Mouse (Mus musculus) limb, embryonic 14.5 days (tissue): ENCODE results near the gene F3. TPM values are rescaled to one million over a fixed set of nuclear protein-coding genes. Genes with fewer than 3 reads are reported as not detected.
"Not testable (repeated sequence)": the region's sequence is repeated elsewhere in the genome, so short reads cannot be mapped to it uniquely, and the experiment has no call there.

Experiments
- ATAC-seq: fragments of 200-750 bp; cut with Nextera tagmentation; 2 replicates; pipeline ENCODE4 v1.8.0; 2017; ENCODE audit warnings: low read depth, moderate number of reproducible peaks, moderate TSS enrichment; ENCODE audit not compliant: low FRiP score
- DNase-seq: peaks from one replicate; pipeline ENCODE4 v3.0.0-alpha.2; 2015; ENCODE audit warnings: low spot score
- H3K27ac ChIP-seq: fragments of 300-500 bp; sonication (generic); replicated peaks from 2 replicates; pipeline ENCODE4 v1.5.1; 2014; ENCODE audit warnings: low read depth, mild to moderate bottlenecking, low read length, moderate library complexity, mixed read lengths
- H3K27me3 ChIP-seq: fragments of 300-500 bp; sonication (generic); 2 replicates; pipeline ENCODE4 v1.6.1; 2014; ENCODE audit warnings: low read length, mixed read lengths; ENCODE audit not compliant: control insufficient read depth, insufficient read depth
- H3K36me3 ChIP-seq: fragments of 300-500 bp; sonication (generic); 2 replicates; pipeline ENCODE4 v1.6.1; 2014; ENCODE audit warnings: mild to moderate bottlenecking, low read length, moderate library complexity, mixed read lengths; ENCODE audit not compliant: control insufficient read depth, insufficient read depth
- H3K4me1 ChIP-seq: fragments of 300-500 bp; sonication (generic); 2 replicates; pipeline ENCODE4 v1.6.1; 2014; ENCODE audit warnings: antibody characterized with exemption, low read length, mixed read lengths; ENCODE audit not compliant: control insufficient read depth, insufficient read depth
- H3K4me2 ChIP-seq: fragments of 300-500 bp; sonication (generic); replicated peaks from 2 replicates; pipeline ENCODE4 v1.6.1; 2014; ENCODE audit warnings: low read depth, mild to moderate bottlenecking, low read length, moderate library complexity; ENCODE audit not compliant: severe bottlenecking
- H3K4me3 ChIP-seq: fragments of 300-500 bp; sonication (generic); replicated peaks from 2 replicates; pipeline ENCODE4 v1.5.1; 2014; ENCODE audit warnings: low read length
- H3K9ac ChIP-seq: fragments of 300-500 bp; sonication (generic); 2 replicates; pipeline ENCODE4 v1.6.1; 2014; ENCODE audit warnings: mild to moderate bottlenecking, low read depth, low read length, moderate library complexity; ENCODE audit not compliant: severe bottlenecking
- H3K9me3 ChIP-seq: fragments of 300-500 bp; sonication (generic); 2 replicates; pipeline ENCODE4 v1.6.1; 2016; ENCODE audit warnings: low read length; ENCODE audit not compliant: control insufficient read depth
- POLR2A ChIP-seq: fragments of 200-500 bp; IDR thresholded peaks from 2 replicates; pipeline ENCODE4 v1.8.0; 2012; ENCODE audit warnings: inconsistent platforms, mild to moderate bottlenecking, moderate library complexity, borderline replicate concordance; ENCODE audit not compliant: insufficient read depth, insufficient read length; ENCODE audit errors: extremely low read depth
- WGBS: fragments of 180-500 bp; shearing (Covaris S2); extraction: QIAGEN DNeasy Blood & Tissue Kit; methylation state at CpG from one replicate; pipeline ENCODE4 v1.1.7; 2014; 5-methylcytosine and 5-hydroxymethylcytosine counted together
- polyA plus RNA-seq, 2 experiments: library from polyadenylated mRNA; depleted of rRNA in 1 of 2; stranded (reverse) in 1 of 2; unstranded in 1 of 2; fragments of >200 nt; fragmentation: Nextera tagmentation in 1 of 2; extraction: Ambion mirVana in 1 of 2; gene quantifications; 2 replicates each; pipeline versions ENCODE4 v1.2.1 to v1.2.3; 2012 to 2014

Gene F3
- polyA plus RNA-seq, 2 experiments, result 8.3 to 16.5 TPM

DNA sequence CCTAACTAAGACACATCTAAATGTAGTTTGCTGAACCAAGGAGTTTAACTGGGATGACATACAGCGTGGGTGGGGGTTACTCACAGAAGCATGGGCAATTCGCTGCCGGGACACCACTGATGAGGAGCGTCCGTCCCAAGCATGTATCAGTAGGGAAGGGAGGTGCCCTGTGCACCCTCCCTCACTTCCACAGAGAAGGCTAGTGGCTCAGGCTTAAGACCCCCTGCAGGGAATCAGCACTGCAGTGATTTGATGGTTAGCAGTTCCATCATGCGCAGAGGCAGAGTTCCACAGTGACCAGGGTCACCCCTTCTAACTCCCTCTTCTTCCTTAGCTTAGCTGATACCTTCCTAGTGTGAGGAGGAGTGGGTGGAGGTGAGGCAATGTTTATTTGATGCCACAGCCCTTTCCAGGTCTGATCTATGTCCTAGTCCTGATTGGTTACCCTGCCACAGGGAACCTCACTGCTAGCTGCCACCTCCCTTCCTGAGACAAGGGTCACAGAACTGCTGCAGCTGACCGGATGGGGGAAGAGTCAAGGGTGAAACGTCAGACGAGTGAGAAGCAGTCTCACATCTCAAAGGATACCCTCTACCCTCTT is 15.5 kb downstream of the F3 start:
- H3K27me3 ChIP-seq, result no peaks in the 10 kb centered on the region
- no peak overlapping the region for H3K9ac ChIP-seq
- no peak for TF ChIP-seq POLR2A
- H3K4me3 ChIP-seq, result no peak overlapping the region
- ATAC-seq (no peak), DNase-seq (no peak)
- H3K36me3 ChIP-seq, result peaks cover 6% of the 10 kb centered on the region; the same call in 1 of the 2 replicates
- H3K4me2 ChIP-seq, result no peak overlapping the region
- H3K9me3 ChIP-seq, result no peaks in the 10 kb centered on the region
- H3K27ac ChIP-seq, result no peak overlapping the region
- H3K4me1 ChIP-seq, result 0 out of 2 replicates have a peak, but pooled peaks cover 2% of the 10 kb centered on the region
- 68% methylated on average over 9 of the region's 9 CpGs for WGBS

DNA sequence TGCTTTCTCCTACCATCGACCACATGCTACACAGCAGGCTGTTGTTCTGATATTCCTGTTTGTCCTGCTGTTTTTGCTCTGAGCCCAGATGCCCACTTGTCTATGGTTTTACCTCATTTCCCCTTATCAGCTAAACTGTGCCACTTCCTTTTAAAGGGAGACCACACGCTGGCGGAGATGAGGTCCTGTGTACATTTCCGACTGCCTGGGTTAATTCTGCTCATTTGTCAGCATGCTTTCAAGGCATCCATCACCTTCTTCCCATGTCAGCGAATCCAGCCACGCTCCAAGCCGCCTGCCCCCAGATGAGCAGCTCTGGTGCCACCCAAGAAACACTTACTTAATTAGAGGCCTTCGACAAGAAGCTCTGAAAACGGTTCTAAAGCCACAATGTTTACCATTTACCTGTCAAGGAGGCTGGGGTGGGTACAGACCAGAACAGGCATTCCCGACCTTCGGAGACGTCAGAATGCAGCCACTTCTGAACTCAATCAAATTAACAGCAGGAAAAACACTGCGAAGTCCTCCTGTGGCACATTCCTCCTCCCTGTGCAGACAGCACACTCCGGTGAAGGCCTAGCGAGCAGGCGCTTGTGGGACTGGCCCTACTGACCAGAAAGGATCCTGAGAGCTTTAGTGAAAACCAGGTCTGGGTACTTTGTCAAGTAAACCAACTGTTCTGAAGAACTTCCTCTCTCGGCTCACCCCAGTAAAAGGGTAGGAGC is 16.3 kb downstream of the F3 start:
- Histone ChIP-seq H3K27ac (no peak overlapping the region), H3K36me3 (no peaks in the 10 kb centered on the region), H3K4me2 (no peak overlapping the region), H3K27me3 (no peaks in the 10 kb centered on the region), H3K4me1 (0 out of 2 replicates have a peak, but pooled peaks cover 2% of the 10 kb centered on the region), H3K4me3 (no peak overlapping the region), H3K9me3 (no peaks in the 10 kb centered on the region; the same call in 1 of the 2 replicates), H3K9ac (no peak overlapping the region)
- WGBS, result 25% methylated on average over 17 of the region's 17 CpGs
- no peak for ATAC-seq
- TF ChIP-seq POLR2A, result no peak
- DNase-seq, result no peak

DNA sequence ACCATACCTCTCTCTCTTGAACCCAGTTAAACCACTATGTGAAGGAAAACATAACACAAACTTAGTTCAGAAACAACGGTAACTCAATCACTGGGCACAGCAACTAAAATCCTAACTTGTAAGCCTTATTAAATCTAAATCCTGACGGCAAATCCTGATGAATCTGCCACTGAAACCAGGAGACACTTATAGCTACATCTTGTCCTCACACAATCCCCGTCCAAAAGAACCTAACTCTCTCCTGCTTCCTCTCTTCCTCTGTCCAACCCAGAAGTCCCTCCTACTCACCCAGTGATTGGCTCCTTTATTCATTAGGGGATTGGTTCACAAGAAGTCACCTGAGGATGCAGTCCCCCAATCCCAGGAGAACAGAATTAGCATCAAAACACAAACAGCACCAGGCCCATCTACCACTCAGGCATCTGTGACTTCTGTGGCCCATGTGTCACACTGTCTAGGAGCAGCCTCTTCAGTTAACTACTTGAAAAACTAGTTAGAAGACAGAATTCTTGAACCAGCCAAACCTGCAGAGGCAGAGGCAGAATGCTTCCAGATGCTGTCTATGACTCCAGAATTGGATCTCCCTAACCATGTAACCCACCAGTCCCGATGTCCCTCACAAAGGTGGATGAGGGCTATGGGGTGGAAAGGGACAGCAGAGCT is 18.0 kb downstream of the F3 start:
- H3K9me3 ChIP-seq, H3K4me1 ChIP-seq, H3K9ac ChIP-seq, H3K4me2 ChIP-seq, H3K27ac ChIP-seq, H3K27me3 ChIP-seq, DNase-seq, H3K36me3 ChIP-seq, ATAC-seq, H3K4me3 ChIP-seq: not testable (repeated sequence)
- WGBS, result 87% methylated on average over 4 of the region's 4 CpGs

DNA sequence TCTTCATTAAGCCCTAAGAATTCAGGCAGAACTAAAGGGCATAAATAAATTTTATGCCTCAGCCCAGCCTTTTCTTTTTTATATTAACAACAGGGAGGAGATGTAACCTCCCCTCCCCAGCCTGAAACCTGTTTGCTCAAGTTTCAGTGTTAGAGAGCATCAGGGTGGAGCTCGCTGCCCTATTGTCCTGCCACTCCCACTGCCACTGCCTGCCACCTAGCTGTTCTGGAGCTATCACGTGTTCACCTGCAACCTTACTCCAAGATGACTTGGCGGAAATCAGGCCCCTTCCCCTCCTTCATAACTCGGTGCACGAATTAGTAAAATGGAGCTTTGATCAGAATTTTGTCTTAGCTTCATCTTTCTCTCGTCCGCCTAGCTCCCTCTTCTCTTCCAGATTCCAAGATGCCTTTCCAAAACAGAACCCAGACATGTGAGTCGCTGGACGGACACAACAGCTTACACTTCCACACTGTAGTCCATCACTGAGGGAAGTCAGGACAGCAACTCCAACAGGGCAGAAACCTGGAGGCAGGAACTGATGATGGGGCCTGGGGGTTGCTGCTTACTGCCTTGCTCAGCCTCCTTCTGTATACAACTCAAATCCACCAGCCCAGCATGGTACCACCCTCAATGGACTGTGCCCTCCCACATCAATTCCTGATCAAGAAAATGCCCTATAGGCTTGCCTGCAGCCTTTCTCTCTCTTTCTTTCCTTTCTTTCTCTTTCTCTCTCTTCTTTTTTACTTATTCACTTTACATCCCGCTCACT is 31.2 kb downstream of the F3 start:
- not testable (repeated sequence) for H3K9me3 ChIP-seq, H3K4me2 ChIP-seq, H3K4me3 ChIP-seq, H3K4me1 ChIP-seq, H3K27ac ChIP-seq, DNase-seq, ATAC-seq, H3K27me3 ChIP-seq, H3K9ac ChIP-seq
- peaks cover 12% of the 10 kb centered on the region for H3K36me3 ChIP-seq
- 82% methylated on average over 10 of the region's 10 CpGs for WGBS

DNA sequence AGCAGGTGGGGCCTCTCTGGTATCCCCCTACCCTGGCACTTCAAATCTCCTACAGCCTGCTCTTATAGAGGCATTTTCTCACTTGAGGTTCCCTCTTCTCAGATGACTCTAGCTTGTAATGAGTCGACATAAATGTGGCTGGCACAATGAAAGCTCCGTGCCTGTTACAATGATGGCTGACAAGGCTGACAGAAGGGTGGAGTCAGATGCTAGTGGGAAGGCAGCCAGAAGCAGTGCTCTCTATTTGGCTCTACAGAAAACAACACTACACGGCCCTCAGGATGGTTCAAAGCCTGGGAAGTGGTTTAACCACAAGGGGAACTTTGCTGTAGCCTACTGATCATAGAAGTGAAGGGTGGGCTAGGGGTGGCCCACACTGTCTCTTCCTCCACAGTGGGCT is 31.8 kb downstream of the F3 start:
- no peak overlapping the region for H3K4me2 ChIP-seq
- H3K4me1 ChIP-seq, result no peaks in the 10 kb centered on the region
- no peak overlapping the region for H3K27ac ChIP-seq
- no peak overlapping the region for H3K4me3 ChIP-seq
- no peaks in the 10 kb centered on the region for H3K27me3 ChIP-seq
- H3K9ac ChIP-seq, result no peak overlapping the region
- no peaks in the 10 kb centered on the region for H3K9me3 ChIP-seq
- H3K36me3 ChIP-seq, result peaks cover 15% of the 10 kb centered on the region
- no peak for TF ChIP-seq POLR2A
- whole genome bisulfite sequencing, result 45% methylated on average over 3 of the region's 3 CpGs
- ATAC-seq, result no peak
- DNase-seq, result no peak
